Mouse (Mus musculus) heart, embryonic 15.5 days (tissue): ENCODE measurements around the gene Maz. TPM values are rescaled to one million over a fixed set of nuclear protein-coding genes. Genes with fewer than 3 reads are reported as not detected.

Experiments used
- ATAC-seq: fragments of 200-750 bp; cut with Nextera tagmentation; replicated peaks from 2 replicates; pipeline ENCODE4 v1.8.0; 2017; ENCODE audit warnings: low read depth, moderate TSS enrichment; ENCODE audit not compliant: insufficient number of reproducible peaks, insufficient read depth, low FRiP score
- H3K27ac ChIP-seq: fragments of 300-500 bp; sonication (generic); 2 replicates; pipeline ENCODE4 v1.5.1; 2015; ENCODE audit warnings: mild to moderate bottlenecking, inconsistent platforms
- H3K27me3 ChIP-seq: fragments of 300-500 bp; sonication (generic); 2 replicates; pipeline ENCODE4 v1.6.1; 2015; ENCODE audit warnings: inconsistent platforms
- H3K36me3 ChIP-seq: fragments of 300-500 bp; sonication (generic); 2 replicates; pipeline ENCODE4 v1.6.1; 2015; ENCODE audit warnings: mild to moderate bottlenecking, inconsistent platforms
- H3K4me1 ChIP-seq: fragments of 300-500 bp; sonication (generic); replicated peaks from 2 replicates; pipeline ENCODE4 v1.6.1; 2015; ENCODE audit warnings: inconsistent platforms
- H3K4me2 ChIP-seq: fragments of 300-500 bp; sonication (generic); 2 replicates; pipeline ENCODE4 v1.6.1; 2015; ENCODE audit warnings: inconsistent platforms, mild to moderate bottlenecking, moderate library complexity
- H3K4me3 ChIP-seq: fragments of 300-500 bp; sonication (generic); 2 replicates; pipeline ENCODE4 v1.5.1; 2015; ENCODE audit warnings: mild to moderate bottlenecking, inconsistent platforms
- H3K9ac ChIP-seq: fragments of 300-500 bp; sonication (generic); 2 replicates; pipeline ENCODE4 v1.6.1; 2015; ENCODE audit warnings: mild to moderate bottlenecking, inconsistent platforms
- H3K9me3 ChIP-seq: fragments of 300-500 bp; sonication (generic); replicated peaks from 2 replicates; pipeline ENCODE4 v1.6.1; 2016; ENCODE audit warnings: inconsistent platforms
- WGBS: fragments of 180-500 bp; shearing (Covaris S2); methylation state at CpG from one replicate; pipeline ENCODE4 v1.1.7; 2015; ENCODE audit warnings: mixed read lengths; 5-methylcytosine and 5-hydroxymethylcytosine counted together
- polyA plus RNA-seq: library from polyadenylated mRNA; unstranded; fragments of >200 nt; fragmentation: Nextera tagmentation; extraction: Ambion mirVana; gene quantifications from 2 replicates; pipeline ENCODE4 v1.2.1, GENCODE M21; 2015

Maz gene
- polyA plus RNA-seq, result 35.6 and 53.7 TPM in 2 replicates

DNA sequence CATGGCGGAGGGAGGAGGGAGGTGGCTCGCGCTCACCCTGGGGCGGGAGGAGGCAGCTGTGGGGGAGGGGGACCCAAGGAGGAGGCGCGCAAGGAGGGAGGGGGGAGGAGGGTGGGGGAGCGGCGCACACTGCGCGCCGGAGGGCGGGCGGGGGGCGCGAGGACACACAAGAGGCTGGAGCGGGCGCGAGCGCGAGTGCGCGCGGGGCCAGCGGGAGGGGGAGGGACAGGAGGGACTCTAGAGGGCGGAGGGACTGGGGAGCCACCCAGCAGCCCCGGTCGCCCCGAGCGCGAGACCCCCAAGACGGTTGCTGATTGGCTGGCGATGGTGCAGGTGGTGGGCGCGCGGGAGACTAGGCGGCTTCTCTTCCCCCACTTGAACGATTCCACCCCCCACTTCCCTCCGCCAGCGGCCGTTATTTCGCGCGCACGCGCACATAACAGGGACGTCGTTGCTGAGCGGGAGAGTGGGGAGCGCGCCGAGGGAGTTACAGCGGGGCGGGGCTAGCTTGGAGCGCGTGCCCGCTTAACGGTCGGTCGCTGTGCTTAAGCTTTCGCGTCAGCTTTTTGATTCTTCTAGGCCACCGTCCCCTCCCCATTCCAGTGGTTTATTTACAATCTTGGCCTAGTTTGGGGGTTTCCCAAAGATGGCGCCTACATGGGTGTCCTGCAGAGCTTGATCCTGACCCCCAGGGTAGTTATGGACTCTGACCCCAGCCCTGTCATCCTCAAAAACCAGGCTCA, at the start of gene Maz:
Maz (minus strand) TSS at position 54 of the 743 bp plus-strand sequence.
- Histone ChIP-seq H3K4me3 (peak within 1 kb of the TSS; percentile 93), H3K27me3 (no peaks in the 10 kb centered on the region), H3K36me3 (peaks cover 47% of the 10 kb centered on the region), H3K9me3 (no peaks in the 10 kb centered on the region), H3K4me1 (peaks cover 38% of the 10 kb centered on the region), H3K27ac (peak within 1 kb of the TSS; percentile 99), H3K9ac (peak within 1 kb of the TSS; percentile 99), H3K4me2 (peak within 1 kb of the TSS; percentile 94)
- ATAC-seq, result peak; percentile 91
- WGBS, result 1% methylated on average over 31 of the region's 63 CpGs

DNA sequence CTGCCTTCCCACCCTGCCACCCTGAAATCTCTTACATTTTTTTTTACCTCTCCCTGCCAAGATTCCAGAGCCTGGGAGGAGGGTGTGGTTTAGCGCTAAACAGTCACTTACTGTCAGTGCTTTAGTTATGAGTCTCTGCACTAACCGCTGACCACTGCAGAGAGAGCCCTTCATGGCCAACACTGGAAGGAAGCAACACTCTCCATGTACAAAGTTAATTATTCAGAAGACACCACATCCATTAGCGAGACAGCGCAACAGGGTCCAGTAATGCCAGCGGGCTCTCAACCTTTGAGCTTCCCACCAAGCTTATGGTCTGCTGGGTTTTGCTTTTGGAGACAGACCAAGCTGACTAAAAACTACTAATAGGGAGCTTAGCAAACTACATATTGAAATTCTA, 49.4 kb upstream of the Maz start:
- no peak overlapping the region for H3K27ac ChIP-seq
- H3K27me3 ChIP-seq, result no peaks in the 10 kb centered on the region
- no peak for ATAC-seq
- H3K9ac ChIP-seq, result no peak overlapping the region
- WGBS, result 80% methylated on average over 5 of the region's 5 CpGs
- 0 out of 2 replicates have a peak, but pooled peaks cover 6% of the 10 kb centered on the region for H3K4me1 ChIP-seq
- H3K36me3 ChIP-seq, result no peaks in the 10 kb centered on the region
- H3K4me3 ChIP-seq, result no peak overlapping the region
- H3K9me3 ChIP-seq, result no peaks in the 10 kb centered on the region
- no peak overlapping the region for H3K4me2 ChIP-seq

DNA sequence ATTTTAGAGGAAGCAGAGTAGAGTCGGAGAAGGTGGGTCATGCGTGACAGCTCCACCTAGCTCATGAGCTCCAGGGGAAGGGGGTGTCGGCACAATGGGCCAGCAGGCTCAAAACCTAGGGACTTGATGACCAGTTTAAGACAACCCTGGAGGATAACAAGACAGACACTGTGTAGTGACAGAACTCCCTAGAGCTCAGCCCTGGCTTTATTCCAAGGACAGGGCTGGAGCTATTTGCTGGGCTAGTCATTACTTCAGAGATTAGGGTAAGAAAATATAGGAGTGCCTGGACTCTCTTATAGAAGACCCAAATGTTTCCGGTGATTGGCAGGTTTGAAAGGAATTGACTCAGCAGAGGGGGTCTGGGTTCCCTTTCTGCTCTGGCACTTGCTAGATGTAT, 46.4 kb upstream of the Maz start:
- H3K27ac ChIP-seq, result no peak overlapping the region
- no peak overlapping the region for H3K9ac ChIP-seq
- no peaks in the 10 kb centered on the region for H3K9me3 ChIP-seq
- H3K4me3 ChIP-seq, result no peak overlapping the region
- H3K4me2 ChIP-seq, result no peak overlapping the region
- H3K4me1 ChIP-seq, result 0 out of 2 replicates have a peak, but pooled peaks cover 6% of the 10 kb centered on the region
- H3K36me3 ChIP-seq, result no peaks in the 10 kb centered on the region
- H3K27me3 ChIP-seq, result no peaks in the 10 kb centered on the region
- no peak for ATAC-seq
- 72% methylated on average over 4 of the region's 4 CpGs for WGBS

DNA sequence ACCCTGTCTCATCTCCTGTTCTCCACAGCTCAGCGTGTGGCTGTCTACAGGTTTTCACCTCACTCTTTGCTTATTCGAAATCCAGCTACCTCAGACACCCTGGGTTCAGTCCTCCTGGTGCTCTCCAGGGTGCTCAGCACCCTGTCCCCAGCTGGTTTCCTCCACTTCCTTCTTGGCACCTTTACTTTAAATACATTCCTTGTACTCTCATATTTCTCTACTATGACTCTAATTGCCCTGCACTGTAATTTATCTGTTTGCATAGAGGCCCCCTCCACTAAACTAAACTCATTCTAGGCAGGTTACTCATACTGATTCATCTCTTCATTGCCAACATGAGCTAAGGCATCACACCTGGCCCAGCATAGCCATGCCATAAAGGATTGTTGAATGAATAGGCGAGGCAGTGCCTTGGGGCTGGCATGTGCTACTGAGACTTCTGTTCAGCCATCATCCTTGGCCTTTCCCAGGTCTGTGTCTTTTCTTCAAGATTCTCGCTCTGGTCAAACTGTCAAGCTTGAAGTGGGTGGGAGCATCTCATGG, 44.1 kb upstream of the Maz start:
- Histone ChIP-seq H3K27ac (no peak overlapping the region), H3K27me3 (no peaks in the 10 kb centered on the region), H3K36me3 (no peaks in the 10 kb centered on the region), H3K9ac (no peak overlapping the region), H3K4me1 (0 out of 2 replicates have a peak, but pooled peaks cover 5% of the 10 kb centered on the region), H3K4me3 (no peak overlapping the region), H3K4me2 (no peak overlapping the region), H3K9me3 (no peaks in the 10 kb centered on the region)
- ATAC-seq, result no peak
- WGBS, result 68% methylated on average over 4 of the region's 4 CpGs

DNA sequence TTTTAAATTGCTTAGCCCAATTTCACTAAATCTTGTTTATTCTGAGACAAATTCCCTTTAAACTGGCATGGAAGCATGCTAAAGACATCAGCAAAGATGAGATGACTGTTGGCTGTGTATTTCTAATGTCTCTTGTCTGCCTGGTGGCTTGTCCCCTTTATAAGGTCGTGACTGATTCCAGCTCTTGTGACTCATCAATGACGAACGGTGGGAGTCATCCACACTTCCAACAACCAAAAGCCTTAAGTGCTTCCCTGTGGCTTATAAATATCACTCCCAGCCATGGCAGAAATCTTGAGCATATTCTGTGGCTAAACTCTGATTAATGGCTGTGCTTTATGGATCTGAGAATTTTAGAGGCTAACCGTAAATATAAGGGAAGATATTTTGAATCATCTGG, 39.5 kb upstream of the Maz start:
- Histone ChIP-seq H3K36me3 (no peaks in the 10 kb centered on the region), H3K4me1 (no peaks in the 10 kb centered on the region), H3K27me3 (no peaks in the 10 kb centered on the region), H3K9ac (no peak overlapping the region), H3K4me2 (no peak overlapping the region), H3K4me3 (no peak overlapping the region), H3K27ac (no peak overlapping the region), H3K9me3 (no peaks in the 10 kb centered on the region)
- 45% methylated on average over 4 of the region's 4 CpGs for WGBS
- ATAC-seq, result no peak

DNA sequence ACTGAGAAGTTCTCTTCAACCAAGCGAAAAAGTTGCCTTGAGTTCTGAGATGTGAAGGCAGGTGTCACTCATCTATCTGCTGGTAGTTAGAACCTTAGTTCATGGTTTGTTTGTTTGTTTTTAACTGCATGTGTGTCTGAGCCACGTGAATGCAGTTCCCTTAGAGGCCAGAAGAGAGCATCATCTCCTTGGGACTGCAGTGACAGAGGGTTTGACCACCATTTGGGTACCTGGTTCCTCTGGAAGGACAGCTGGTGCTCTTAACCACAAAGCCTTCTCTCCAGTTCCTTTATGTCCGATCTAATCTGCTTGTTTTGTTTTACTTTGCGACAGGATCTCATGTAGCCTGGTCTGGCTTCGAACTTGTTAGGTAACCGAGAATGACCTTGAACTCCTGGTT, 38.7 kb upstream of the Maz start:
- Histone ChIP-seq H3K36me3 (no peaks in the 10 kb centered on the region), H3K9ac (no peak overlapping the region), H3K4me1 (no peaks in the 10 kb centered on the region), H3K27me3 (no peaks in the 10 kb centered on the region), H3K27ac (no peak overlapping the region), H3K4me3 (no peak overlapping the region), H3K4me2 (no peak overlapping the region), H3K9me3 (no peaks in the 10 kb centered on the region)
- ATAC-seq, result no peak
- 85% methylated on average over 6 of the region's 6 CpGs for WGBS

DNA sequence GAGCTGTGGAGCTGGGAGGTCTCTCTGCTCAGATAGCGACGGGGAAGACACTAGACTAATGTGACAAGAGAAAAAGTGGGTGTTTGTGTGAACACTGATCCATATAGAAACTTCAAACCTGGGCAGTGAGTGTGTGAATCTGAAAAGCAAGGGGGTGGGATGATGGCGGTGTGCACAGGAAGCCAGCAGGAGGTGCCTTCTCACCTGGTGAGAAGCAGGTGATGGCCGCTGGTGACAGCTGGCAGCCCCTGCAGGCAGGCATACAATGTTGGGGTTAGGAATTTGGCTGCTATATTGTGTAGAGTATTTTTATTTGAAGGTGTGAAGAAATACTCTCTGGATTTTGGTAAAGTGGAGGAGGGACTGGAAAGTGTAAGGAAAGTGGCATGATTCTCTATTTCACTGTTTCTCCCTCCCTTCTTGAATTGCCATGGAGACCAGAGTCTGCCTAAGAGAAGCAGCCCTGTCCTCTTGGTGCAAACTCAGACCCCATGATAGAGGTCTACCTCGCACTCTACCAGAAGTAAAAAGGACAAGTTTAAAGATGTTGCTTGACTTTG, 28.3 kb upstream of the Maz start:
- H3K4me1 ChIP-seq, result no peaks in the 10 kb centered on the region
- no peaks in the 10 kb centered on the region for H3K9me3 ChIP-seq
- 0 out of 2 replicates have a peak, but pooled peaks cover 8% of the 10 kb centered on the region for H3K27me3 ChIP-seq
- H3K4me2 ChIP-seq, result no peak overlapping the region
- WGBS, result 71% methylated on average over 5 of the region's 5 CpGs
- H3K36me3 ChIP-seq, result no peaks in the 10 kb centered on the region
- no peak for ATAC-seq
- H3K27ac ChIP-seq, result no peak overlapping the region
- no peak overlapping the region for H3K4me3 ChIP-seq
- H3K9ac ChIP-seq, result no peak overlapping the region

DNA sequence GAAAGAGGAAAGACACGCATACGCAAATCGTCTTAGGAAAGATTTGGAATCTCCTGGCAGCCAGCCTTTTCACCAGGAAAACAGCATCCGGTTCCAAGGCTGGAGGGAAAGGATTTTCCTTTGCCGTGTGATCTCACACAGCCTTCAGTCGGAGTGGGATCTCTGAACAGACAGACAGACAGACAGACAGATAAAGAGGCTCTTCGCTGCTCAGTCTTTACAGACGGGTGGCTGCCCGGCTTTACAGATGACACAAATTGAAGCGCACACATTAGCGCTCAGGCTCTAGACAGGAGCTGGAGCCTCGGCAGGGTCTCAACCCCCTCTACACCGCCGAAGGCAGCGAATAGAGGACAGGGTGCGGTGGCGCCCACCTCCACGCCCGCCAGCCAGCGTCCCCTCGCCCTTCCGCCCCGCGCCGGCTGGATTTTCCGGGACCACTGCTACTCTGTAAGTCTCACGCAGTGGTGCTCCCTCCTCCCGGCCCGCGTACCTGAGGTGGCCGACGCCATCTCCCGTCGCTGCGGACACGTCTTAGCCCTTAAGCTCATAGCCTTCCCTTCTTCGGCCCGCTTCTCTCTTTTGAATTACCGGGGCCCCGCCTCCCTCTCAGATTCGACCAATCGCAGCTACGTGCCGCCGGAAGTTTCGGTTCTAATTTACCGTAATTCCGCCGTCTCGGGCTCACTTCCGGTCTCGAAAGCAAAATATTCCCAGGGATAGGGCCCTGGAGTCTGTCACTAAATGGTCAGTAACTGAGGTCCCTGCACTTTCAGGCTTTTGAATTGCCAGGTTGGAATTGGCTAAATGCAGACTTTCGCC, 15.2 kb upstream of the Maz start, which contains the start of gene Kif22:
Kif22 (minus strand) TSS at position 621 of the 822 bp plus-strand sequence.
- WGBS, result under 1% methylated on average over 53 of the region's 53 CpGs
- no peaks in the 10 kb centered on the region for H3K9me3 ChIP-seq
- H3K4me3 ChIP-seq, result peak within 1 kb of the TSS; percentile 91
- peaks cover 11% of the 10 kb centered on the region for H3K36me3 ChIP-seq
- ATAC-seq, result peak; percentile 80
- no peaks in the 10 kb centered on the region for H3K27me3 ChIP-seq
- peak within 1 kb of the TSS; percentile 85 for H3K4me2 ChIP-seq
- peaks cover 21% of the 10 kb centered on the region for H3K4me1 ChIP-seq
- peak within 1 kb of the TSS; percentile 82 for H3K9ac ChIP-seq
- peak within 1 kb of the TSS; percentile 79 for H3K27ac ChIP-seq

DNA sequence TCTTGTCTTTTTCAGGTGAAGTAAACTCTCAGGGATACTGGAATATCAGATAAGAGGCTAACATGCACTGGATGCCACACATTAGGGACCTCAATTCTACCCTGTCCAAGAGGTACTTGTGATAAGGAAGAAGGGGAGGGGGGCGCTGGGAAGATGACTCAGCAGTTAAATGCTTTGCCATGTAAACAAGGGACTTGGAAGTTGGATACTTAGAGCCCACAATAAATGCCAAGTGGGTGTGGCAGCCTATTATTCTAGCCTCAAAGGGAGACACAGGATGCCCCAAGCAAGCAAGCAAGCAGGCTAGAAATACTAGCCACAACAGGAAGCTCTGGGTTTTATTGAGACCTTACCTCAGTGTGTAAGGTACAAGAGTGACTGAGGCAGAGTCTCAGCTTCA, 4.4 kb upstream of the Maz start:
- no peak for ATAC-seq
- no peak overlapping the region for H3K9ac ChIP-seq
- no peaks in the 10 kb centered on the region for H3K27me3 ChIP-seq
- peaks cover 64% of the 10 kb centered on the region for H3K36me3 ChIP-seq
- no peak overlapping the region for H3K4me2 ChIP-seq
- H3K9me3 ChIP-seq, result no peaks in the 10 kb centered on the region
- H3K4me3 ChIP-seq, result no peak overlapping the region
- H3K4me1 ChIP-seq, result peaks cover 9% of the 10 kb centered on the region
- H3K27ac ChIP-seq, result no peak overlapping the region
- WGBS, result 67% methylated on average over 1 of the region's 1 CpGs

DNA sequence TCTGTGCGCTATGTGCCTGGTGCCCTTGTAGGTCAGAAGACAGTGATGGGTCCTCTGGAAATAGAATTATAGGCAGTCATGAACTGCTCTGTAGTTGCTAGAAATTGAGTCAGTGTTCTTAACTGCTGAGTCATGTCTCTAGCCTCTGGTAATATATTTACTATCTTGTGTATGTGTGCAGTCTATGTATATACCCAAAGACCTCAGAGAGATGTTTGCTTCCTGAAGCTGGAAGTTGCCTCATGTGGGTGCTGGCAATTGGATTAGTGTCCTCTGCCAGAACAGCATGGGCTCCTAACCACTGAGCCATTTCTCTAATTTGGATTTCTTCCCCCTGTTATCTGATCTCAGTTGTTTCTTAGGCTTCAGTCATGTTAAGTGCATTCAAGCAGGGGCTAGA, 3.3 kb upstream of the Maz start:
- Histone ChIP-seq H3K27ac (no peak overlapping the region), H3K27me3 (no peaks in the 10 kb centered on the region), H3K4me2 (no peak overlapping the region), H3K36me3 (peaks cover 58% of the 10 kb centered on the region), H3K4me1 (peaks cover 9% of the 10 kb centered on the region), H3K4me3 (no peak overlapping the region), H3K9ac (no peak overlapping the region), H3K9me3 (no peaks in the 10 kb centered on the region)
- 94% methylated on average over 1 of the region's 1 CpGs for WGBS
- no peak for ATAC-seq

DNA sequence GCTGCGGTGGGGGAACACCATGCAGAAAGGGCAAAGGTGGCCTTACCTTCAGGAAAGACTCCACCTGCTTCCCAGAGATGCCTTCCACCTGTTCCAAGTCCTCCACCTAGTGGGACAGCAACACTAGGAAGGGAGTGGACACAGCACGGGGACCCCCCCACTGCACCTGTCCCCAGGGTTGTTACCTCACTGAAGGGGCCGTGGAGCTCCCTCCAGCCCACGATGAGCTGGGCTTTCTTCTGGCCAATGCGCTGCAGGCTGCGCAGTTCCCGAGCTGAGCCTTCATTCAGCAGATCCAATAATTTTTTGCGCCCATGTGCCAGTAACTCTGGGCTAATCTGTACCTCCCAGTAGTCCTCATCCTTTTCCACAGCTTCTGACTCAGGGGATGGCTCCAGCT, 1.0 kb upstream of the Maz start:
- whole genome bisulfite sequencing, result 64% methylated on average over 8 of the region's 8 CpGs
- ATAC-seq, result no peak
- H3K36me3 ChIP-seq, result peaks cover 47% of the 10 kb centered on the region

More for the DNA sequence above, 1.0 kb upstream of the Maz start:
- peak overlapping the region; percentile 99 for H3K27ac ChIP-seq
- peak overlapping the region; percentile 93 for H3K4me3 ChIP-seq
- H3K27me3 ChIP-seq, result no peaks in the 10 kb centered on the region
- H3K9me3 ChIP-seq, result no peaks in the 10 kb centered on the region
- peaks cover 31% of the 10 kb centered on the region for H3K4me1 ChIP-seq
- H3K4me2 ChIP-seq, result peak overlapping the region; percentile 94
- peak overlapping the region; percentile 53 for H3K9ac ChIP-seq
